Mouse (Mus musculus) cerebellum, postnatal 14 days (tissue): ENCODE results near the gene Tsr3.
"Not testable (repeated sequence)": the region's sequence is repeated elsewhere in the genome, so short reads cannot be mapped to it uniquely, and the experiment has no call there.

ENCODE experiments used
- DNase-seq, 2 experiments: peaks; one replicate each; pipeline ENCODE4 v3.0.0; 2021; ENCODE audit warnings: mixed read lengths in 2 of 2

Tsr3 gene

GRCm38 (mm10) chr17:25239695-25240636 is at the start of gene Tsr3, which contains the start of gene Gnptg:
TSS of gene Tsr3 (plus strand) at chr17:25240170.
TSS of gene Gnptg (minus strand) at chr17:25240124.
- DNase-seq, result peak; percentile 89 to 90

- DNase-seq, result no peak
Observed at GRCm38 (mm10) chr17:25202401-25202800, 37.6 kb upstream of the Tsr3 start.

DNA sequence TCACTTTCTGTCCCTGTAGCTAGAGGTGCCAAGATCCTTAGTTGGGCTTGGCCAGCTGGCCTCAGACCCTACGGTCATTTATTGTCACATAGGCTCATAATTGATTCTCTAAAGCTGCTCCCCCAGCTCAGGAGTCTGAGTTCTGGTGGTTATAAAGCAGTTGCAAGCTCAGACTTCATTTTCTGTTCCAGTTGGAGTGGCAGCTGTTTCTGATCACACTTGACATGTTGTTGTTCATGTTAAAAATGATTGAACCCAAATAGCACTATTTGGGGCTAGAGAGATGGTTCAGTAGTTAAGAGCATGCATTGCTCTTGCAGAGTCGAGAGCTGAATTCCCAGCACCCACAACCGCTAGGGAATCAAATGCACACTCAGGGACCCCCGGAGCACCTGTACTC is 30.0 kb upstream of the Tsr3 start:
- DNase-seq, result no peak

DNA sequence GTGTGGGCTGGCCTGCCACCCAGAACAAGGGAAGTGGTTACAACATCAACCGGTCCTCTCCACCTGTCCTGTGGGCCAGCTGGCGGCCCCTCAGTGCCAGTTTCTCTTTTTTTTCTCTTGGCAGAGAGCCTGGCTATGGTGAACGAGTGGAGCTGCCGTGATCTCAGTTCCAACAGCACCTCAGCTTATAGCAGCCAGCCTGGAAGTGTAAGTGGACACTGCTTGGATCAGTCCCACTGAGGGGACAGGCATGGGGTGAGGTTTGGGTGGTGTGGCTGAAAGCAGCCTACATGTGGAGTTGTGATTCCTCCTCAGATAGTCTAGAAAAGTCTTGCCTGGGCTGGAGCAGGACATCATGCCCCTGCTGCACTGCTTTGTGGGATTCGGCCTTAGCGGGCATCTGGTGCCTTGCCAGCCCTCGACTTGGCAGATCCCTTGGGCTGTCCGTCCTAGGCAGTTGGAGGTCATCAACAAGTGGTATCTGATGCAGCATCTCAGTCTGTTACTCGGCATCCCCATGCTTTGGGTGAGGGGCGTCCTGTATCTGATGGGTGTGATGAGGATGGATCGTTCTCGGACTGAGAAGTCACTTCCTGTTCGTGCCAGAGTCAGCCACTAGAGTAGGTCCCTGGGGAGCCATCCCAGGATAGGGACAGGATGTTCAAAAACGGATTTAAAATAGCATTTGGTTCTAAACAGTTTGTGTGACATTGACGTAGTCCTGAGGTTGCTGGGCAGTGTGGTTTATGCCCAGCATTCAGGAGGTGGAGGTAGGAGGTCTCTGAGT is 29.1 kb upstream of the Tsr3 start:
- peak; percentile 76 to 82 for DNase-seq

DNA sequence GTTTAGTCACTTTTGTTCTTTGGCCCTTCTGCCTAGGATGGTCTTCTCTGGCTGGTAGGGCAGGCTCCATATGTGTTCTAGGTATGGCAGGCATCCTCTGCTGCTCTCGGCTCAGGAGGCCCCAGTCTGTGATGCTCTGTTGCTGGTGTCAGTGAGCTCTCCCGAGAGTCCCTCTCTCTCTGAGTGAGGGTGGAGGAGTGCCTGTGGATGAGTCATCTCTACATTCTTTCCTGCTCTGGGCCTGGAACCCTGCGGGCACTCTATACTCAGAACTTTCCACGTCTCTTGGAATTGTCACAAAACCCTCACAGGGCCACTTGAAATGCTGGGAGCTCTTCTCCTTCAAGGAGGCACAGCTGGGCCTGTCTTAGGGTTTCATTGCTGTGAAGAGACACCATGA is 28.3 kb upstream of the Tsr3 start:
- no peak for DNase-seq

DNA sequence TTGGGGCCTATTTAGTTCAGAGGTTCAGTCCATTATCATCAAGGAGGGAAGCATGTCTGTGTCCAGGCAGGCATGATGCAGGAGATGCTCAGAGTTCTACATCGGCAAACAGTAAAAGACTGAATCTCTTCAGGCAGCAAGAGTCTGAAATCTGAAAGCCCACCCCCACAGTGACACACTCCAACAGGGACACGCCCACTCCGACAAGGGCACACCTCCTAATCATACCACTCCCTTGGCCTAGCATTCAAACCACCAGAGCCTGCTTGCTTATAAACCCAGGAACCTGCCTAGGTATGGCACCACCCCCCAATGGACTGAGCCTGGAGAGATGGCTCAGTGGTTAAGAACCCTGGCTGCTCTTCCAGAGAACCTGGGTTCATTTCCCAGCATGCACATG is 24.5 kb upstream of the Tsr3 start:
- no peak for DNase-seq

DNA sequence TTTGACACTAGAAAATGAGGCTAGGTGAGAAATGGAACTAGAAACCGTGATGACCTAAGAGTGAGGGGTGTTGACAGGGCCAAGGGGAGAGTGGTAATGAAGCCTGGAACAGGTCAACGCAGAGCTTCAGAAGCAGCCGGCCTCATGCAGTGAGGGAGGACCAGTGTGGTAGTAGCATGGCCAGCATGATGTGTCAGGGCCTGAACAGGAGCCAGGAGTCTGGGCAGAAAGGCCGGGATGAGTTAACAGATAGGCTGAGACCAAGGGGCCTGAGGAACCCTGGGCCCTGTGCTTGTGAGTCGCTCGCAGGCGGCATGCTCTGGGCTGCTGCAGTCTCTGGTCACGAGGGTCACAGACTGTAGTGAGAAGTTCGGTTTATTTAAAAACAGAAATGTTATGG is 21.0 kb upstream of the Tsr3 start:
- DNase-seq, result no peak

- no peak for DNase-seq
Observed at GRCm38 (mm10) chr17:25219492-25220295, 20.3 kb upstream of the Tsr3 start.

DNA sequence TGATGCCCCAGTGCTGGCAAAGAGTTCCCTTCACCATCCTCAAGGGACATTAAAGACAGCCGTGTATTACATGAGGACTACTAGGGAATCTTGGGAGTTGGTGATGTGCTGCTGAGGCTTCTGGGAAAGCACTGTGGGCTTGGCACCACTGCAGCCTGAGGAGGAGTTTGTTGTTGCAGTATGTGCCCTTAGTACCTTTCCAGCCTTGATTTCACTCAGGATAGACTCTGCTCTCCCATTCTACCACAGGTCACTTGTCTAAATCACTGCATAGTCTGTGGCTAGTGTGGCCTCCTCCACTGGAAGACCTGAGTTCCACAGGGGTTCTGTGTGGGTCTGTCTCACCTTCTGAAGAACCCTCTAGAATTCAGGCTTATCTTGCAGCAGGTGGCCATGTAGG is 19.2 kb upstream of the Tsr3 start:
- no peak for DNase-seq

- peak; percentile 81 to 92 for DNase-seq
Observed at GRCm38 (mm10) chr17:25221821-25222503, 18.0 kb upstream of the Tsr3 start.

DNA sequence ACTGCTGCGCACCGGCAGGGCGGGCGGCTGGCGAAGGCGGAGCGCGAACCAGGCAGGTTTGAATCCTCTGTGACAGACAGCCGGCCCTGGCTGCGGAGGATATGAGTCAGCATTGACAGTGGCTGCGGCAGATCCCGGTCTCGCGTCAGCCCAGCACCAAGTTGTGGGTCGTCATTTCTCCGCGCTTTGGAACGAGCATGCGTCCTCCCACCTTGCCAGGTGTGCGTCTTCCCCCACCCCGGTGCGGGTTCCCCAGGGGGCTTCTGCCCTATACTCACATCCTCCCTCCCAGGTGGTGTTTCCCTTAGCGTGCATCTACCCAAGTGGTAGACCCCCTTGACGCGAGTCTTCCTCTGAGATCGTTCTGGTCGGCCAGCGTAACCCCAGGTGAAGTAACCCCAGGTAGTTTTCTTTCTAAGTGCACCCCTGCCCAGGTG is 17.4 kb upstream of the Tsr3 start:
- peak; percentile 57 to 58 for DNase-seq

DNA sequence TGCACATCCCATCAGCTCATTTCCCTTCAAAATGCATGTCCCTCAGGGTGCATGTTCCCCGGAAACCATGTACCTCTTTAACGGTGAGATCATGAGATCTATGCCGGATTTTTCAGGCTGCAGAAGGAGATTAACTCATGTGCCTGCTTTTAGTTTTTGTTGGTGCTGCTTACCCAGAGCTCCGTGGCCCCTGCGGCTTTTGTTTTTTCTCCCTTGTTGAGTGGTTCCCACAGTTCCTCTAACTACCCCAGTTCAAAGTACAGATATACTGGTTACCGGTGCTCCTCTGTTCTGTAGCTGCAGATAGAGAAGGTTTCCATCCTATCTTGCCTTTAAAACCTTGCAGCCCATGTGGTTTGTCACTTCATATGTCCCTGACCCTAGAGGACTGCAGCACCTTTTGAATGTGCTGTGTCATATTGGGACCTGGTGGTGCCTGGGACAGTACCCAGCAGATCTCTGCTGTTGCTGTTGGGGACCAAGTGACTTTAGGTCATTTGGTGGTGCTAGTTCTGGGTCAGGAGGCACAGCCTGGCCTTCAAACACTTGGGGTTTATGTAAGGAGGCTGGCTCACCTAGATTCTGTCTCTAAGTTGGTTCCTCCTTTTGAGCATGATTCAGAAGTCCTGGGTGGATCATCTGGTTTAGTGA is 16.9 kb upstream of the Tsr3 start:
- DNase-seq, result no peak

GRCm38 (mm10) chr17:25224586-25225222 is 15.3 kb upstream of the Tsr3 start:
- DNase-seq, result no peak

- DNase-seq, result no peak
Observed at GRCm38 (mm10) chr17:25225659-25226058, 14.3 kb upstream of the Tsr3 start.

GRCm38 (mm10) chr17:25227991-25228390 is 12.0 kb upstream of the Tsr3 start:
- DNase-seq, result no peak

- DNase-seq, result not testable (repeated sequence)
Observed at GRCm38 (mm10) chr17:25230014-25230655, 9.8 kb upstream of the Tsr3 start.

DNA sequence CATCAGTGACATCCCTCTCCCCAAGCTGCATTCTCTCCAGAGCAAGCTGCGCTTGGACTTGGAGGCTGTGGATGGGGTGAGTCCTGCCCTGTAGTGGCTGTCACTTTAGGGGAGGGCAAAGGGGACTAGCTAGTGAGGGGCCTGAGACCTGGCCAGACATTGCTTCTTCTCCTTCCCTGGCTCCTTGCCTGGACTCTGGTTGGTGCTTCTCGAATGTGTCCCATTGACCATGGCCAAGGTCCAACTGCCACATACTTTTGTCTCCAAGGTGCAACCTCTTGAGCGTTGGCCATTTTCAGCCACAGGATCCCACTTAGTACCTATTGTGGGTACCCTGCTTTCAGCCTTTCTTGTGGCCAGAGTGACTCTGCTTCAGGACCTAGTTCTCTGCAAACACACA is 9.3 kb upstream of the Tsr3 start:
- DNase-seq, result peak in 1 of 2 experiments; percentile 63

- DNase-seq, result not testable (repeated sequence)
Observed at GRCm38 (mm10) chr17:25231621-25232020, 8.3 kb upstream of the Tsr3 start.

GRCm38 (mm10) chr17:25235635-25236034 is 4.3 kb upstream of the Tsr3 start:
- DNase-seq, result no peak

GRCm38 (mm10) chr17:25243131-25243780 is 3.3 kb downstream of the Tsr3 start:
- DNase-seq, result peak in 1 of 2 experiments; percentile 23
